7 mouse cellular contexts compared by ENCODE assay signal in the genomic region with DNA sequence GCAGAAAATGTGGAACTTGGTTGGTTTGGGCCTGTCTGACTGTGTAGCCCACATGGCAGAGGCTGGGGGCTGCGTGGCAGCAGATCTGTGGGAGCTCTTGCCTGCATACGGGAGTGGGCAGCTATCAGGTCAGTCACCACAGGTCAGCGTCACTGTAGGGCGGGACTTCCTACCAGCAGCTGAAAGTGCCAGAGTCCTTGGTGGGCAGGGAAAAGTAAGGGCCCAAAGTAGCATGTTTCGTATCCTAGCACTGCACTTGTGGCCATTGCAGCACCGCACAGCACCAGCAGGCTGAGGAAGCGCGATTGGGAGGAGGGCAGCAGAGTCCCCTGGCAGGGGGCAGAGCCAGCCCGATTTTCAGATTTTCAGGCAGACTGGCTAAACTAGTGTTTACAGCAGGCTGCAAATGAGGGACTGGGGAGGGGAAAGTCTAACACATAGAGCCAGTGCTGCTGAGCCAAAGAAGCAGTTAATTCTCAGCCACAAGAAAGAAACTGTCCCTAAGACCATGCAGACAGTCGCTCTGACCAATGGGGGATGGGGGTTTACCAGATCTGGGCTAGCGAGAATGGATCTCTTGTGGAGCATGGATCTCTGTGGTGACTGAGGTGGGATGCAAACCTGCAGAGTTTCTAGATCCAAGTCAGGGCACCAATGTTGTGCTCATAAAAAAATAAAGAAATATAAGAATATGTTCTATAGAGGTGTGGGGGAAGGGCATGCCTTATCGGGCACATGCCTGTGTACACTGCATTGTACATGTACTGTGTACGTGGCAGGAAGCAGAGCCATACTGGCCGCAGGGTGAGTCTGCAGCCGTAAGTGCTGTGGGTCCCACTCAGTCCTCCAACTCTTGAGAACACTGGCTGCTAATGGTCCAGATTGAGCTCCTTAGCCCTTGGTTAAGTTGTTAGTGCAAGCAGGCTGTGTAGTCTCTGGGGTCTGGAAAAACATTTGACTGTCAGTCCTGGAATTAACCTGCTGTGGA. TPM values are rescaled to one million over a fixed set of nuclear protein-coding genes. Genes with fewer than 3 reads are reported as not detected.
A peak's percentile ranks its signal among the peaks of the same experiment; 100 is the strongest.
DNase-seq lines count a peak whose midpoint lies in the region; ATAC-seq and TF ChIP-seq lines count a peak whose summit lies in the region.

No protein-coding gene starts in this region.

- no peak for TF ChIP-seq CTCF in lung, postnatal 0 days (IDR thresholded peaks at IDR 0.05)
- TF ChIP-seq CTCF in liver, postnatal 0 days (IDR thresholded peaks at IDR 0.05; ENCODE audit: low read depth): no peak

- no peaks in the 10 kb centered on the region for H3K9me3 ChIP-seq in lung, postnatal 0 days (ENCODE audit: low read length)
- H3K9me3 ChIP-seq in forebrain, embryonic 14.5 days (replicated peaks; ENCODE audit: control insufficient read depth, low read length): no peaks in the 10 kb centered on the region
- H3K9me3 ChIP-seq in liver, postnatal 0 days (ENCODE audit: low read length): no peaks in the 10 kb centered on the region

- 0 out of 2 replicates have a peak overlapping the region, but pooled peaks have one; percentile 3 for H3K4me2 ChIP-seq in lung, postnatal 0 days (replicated peaks; ENCODE audit: low read depth, low read length)
- peak overlapping the region; percentile 33 for H3K4me2 ChIP-seq in forebrain, embryonic 14.5 days (ENCODE audit: low read length)
- 0 out of 2 replicates have a peak overlapping the region, but pooled peaks have one; percentile 22 for H3K4me2 ChIP-seq in liver, postnatal 0 days (ENCODE audit: low read depth, low read length)

- no peaks in the 10 kb centered on the region for H3K4me1 ChIP-seq in lung, postnatal 0 days (ENCODE audit: insufficient read depth, low read depth, low read length)
- no peaks in the 10 kb centered on the region for H3K4me1 ChIP-seq in forebrain, embryonic 14.5 days (ENCODE audit: control insufficient read depth, insufficient read depth, low read length)
- H3K4me1 ChIP-seq in liver, postnatal 0 days (ENCODE audit: insufficient read depth): no peaks in the 10 kb centered on the region

- no peak for ATAC-seq in lung, postnatal 0 days
- peak; percentile 26; the same call in 1 of the 2 replicates for ATAC-seq in forebrain, embryonic 14.5 days
- no peak for ATAC-seq in liver, postnatal 0 days

- TF ChIP-seq EP300 in lung, postnatal 0 days (IDR thresholded peaks at IDR 0.05): no peak
- no peak for TF ChIP-seq EP300 in liver, postnatal 0 days (IDR thresholded peaks at IDR 0.05; ENCODE audit: low read depth)

- no peak for DNase-seq in lung, postnatal 0 days (ENCODE audit: low spot score)
- no peak for DNase-seq in lung, postnatal 25 days (ENCODE audit: low spot score)
- DNase-seq in forebrain, embryonic 14.5 days (ENCODE audit: low spot score): no peak
- DNase-seq in liver, postnatal 0 days: no peak
- DNase-seq in right cerebral cortex, postnatal 4 days: no peak
- no peak for DNase-seq in left cerebral cortex, adult 11 months (ENCODE audit: low spot score)
- no peak for DNase-seq in left cerebral cortex, postnatal 36 days (ENCODE audit: low spot score in 2 of 2)

- no peak overlapping the region for H3K27ac ChIP-seq in lung, postnatal 0 days (ENCODE audit: low read length)
- no peak overlapping the region for H3K27ac ChIP-seq in forebrain, embryonic 14.5 days (ENCODE audit: low read depth, low read length)
- H3K27ac ChIP-seq in liver, postnatal 0 days (ENCODE audit: low read depth): no peak overlapping the region

- 42% methylated on average over 15 of the region's 15 CpGs for WGBS in lung, postnatal 0 days
- WGBS in forebrain, embryonic 14.5 days: 39% methylated on average over 15 of the region's 15 CpGs
- WGBS in liver, postnatal 0 days (ENCODE audit: insufficient replicate concordance): 39% methylated on average over 15 of the region's 15 CpGs

- no peak overlapping the region for H3K9ac ChIP-seq in lung, postnatal 0 days (replicated peaks; ENCODE audit: low read depth)
- H3K9ac ChIP-seq in forebrain, embryonic 14.5 days (ENCODE audit: low read length): no peak overlapping the region
- no peak overlapping the region; the same call in 1 of the 2 replicates for H3K9ac ChIP-seq in liver, postnatal 0 days (replicated peaks)

- no peak overlapping the region for H3K4me3 ChIP-seq in lung, postnatal 0 days (ENCODE audit: low read depth, low read length)
- H3K4me3 ChIP-seq in forebrain, embryonic 14.5 days (ENCODE audit: low read depth, low read length): no peak overlapping the region; the same call in 1 of the 2 replicates
- no peak overlapping the region for H3K4me3 ChIP-seq in liver, postnatal 0 days (ENCODE audit: low read depth, low read length)

- no peaks in the 10 kb centered on the region for H3K36me3 ChIP-seq in lung, postnatal 0 days (ENCODE audit: insufficient read depth, low read length)
- no peaks in the 10 kb centered on the region for H3K36me3 ChIP-seq in forebrain, embryonic 14.5 days (ENCODE audit: control insufficient read depth, insufficient read depth, low read length)
- no peaks in the 10 kb centered on the region for H3K36me3 ChIP-seq in liver, postnatal 0 days (replicated peaks; ENCODE audit: insufficient read depth, low read length)

- intact Hi-C loops in left cerebral cortex, postnatal 36 days (cut with DNase I): no loop called here

- no peaks in the 10 kb centered on the region for H3K27me3 ChIP-seq in lung, postnatal 0 days (replicated peaks; ENCODE audit: insufficient read depth, low read length)
- no peaks in the 10 kb centered on the region for H3K27me3 ChIP-seq in forebrain, embryonic 14.5 days (replicated peaks; ENCODE audit: control insufficient read depth, insufficient read depth, low read length)
- H3K27me3 ChIP-seq in liver, postnatal 0 days (ENCODE audit: insufficient read depth, low read length): no peaks in the 10 kb centered on the region

RNA-seq across cellular contexts. Expression of gene Ptgdr, which starts 15.1 kb away (rescaled TPM):
- polyA plus RNA-seq in lung, postnatal 0 days (2015; fragmentation: Nextera tagmentation; extraction: Ambion mirVana): 0.10 and 0.11 TPM in 2 replicates
- 0.15 and 0.30 TPM in 2 replicates for polyA plus RNA-seq in forebrain, embryonic 14.5 days (2014; fragmentation: Nextera tagmentation; extraction: Ambion mirVana)
- not detected in 2 replicates for polyA plus RNA-seq in liver, postnatal 0 days (2015; fragmentation: Nextera tagmentation; extraction: Ambion mirVana)
- under 1 TPM; 0.45 to 0.49 TPM for total RNA-seq in left cerebral cortex, postnatal 36 days (2021)
